Mouse (Mus musculus) midbrain, embryonic 13.5 days (tissue): ENCODE data around the gene Col16a1. TPM values are rescaled to one million over a fixed set of nuclear protein-coding genes. Genes with fewer than 3 reads are reported as not detected.

Source experiments
- ATAC-seq: fragments of 200-750 bp; cut with Nextera tagmentation; 2 replicates; pipeline ENCODE4 v1.8.0; 2017; ENCODE audit warnings: mild to moderate bottlenecking, moderate TSS enrichment, moderate library complexity
- H3K27ac ChIP-seq: fragments of 300-500 bp; sonication (generic); 2 replicates; pipeline ENCODE4 v1.5.1; 2015; ENCODE audit warnings: inconsistent platforms, mild to moderate bottlenecking, moderate library complexity
- H3K27me3 ChIP-seq: fragments of 300-500 bp; sonication (generic); 2 replicates; pipeline ENCODE4 v1.6.1; 2015; ENCODE audit warnings: mild to moderate bottlenecking, inconsistent platforms
- H3K36me3 ChIP-seq: fragments of 300-500 bp; sonication (generic); 2 replicates; pipeline ENCODE4 v1.6.1; 2015; ENCODE audit warnings: mild to moderate bottlenecking, inconsistent platforms
- H3K4me1 ChIP-seq: fragments of 300-500 bp; sonication (generic); replicated peaks from 2 replicates; pipeline ENCODE4 v1.6.1; 2015; ENCODE audit warnings: inconsistent platforms
- H3K4me2 ChIP-seq: fragments of 300-500 bp; sonication (generic); replicated peaks from 2 replicates; pipeline ENCODE4 v1.6.1; 2015; ENCODE audit warnings: moderate library complexity, mild to moderate bottlenecking, inconsistent platforms
- H3K4me3 ChIP-seq: fragments of 300-500 bp; sonication (generic); replicated peaks from 2 replicates; pipeline ENCODE4 v1.5.1; 2015; ENCODE audit warnings: mild to moderate bottlenecking, inconsistent platforms
- H3K9ac ChIP-seq: fragments of 300-500 bp; sonication (generic); replicated peaks from 2 replicates; pipeline ENCODE4 v1.6.1; 2015; ENCODE audit warnings: mild to moderate bottlenecking, inconsistent platforms
- H3K9me3 ChIP-seq: fragments of 300-500 bp; sonication (generic); 2 replicates; pipeline ENCODE4 v1.6.1; 2016; ENCODE audit warnings: mild to moderate bottlenecking, inconsistent platforms
- WGBS: fragments of 180-500 bp; shearing (Covaris S2); methylation state at CpG from one replicate; pipeline ENCODE4 v1.1.7; 2015; 5-methylcytosine and 5-hydroxymethylcytosine counted together
- polyA plus RNA-seq: library from polyadenylated mRNA; unstranded; fragments of >200 nt; fragmentation: Nextera tagmentation; extraction: Ambion mirVana; gene quantifications from 2 replicates; pipeline ENCODE4 v1.2.1, GENCODE M21; 2015

Gene Col16a1
- polyA plus RNA-seq, 1 experiment from 2014 or later, result 3.4 TPM

GRCm38 (mm10) chr4:130017036-130017674, 30.5 kb upstream of the Col16a1 start:
- 81% methylated on average over 18 of the region's 18 CpGs for WGBS
- no peak for ATAC-seq
- Histone ChIP-seq H3K36me3 (peaks cover 34% of the 10 kb centered on the region), H3K27me3 (no peaks in the 10 kb centered on the region; the same call in 1 of the 2 replicates), H3K4me3 (no peak overlapping the region), H3K9ac (no peak overlapping the region), H3K9me3 (no peaks in the 10 kb centered on the region), H3K27ac (no peak overlapping the region), H3K4me2 (no peak overlapping the region), H3K4me1 (peaks cover 19% of the 10 kb centered on the region)

GRCm38 (mm10) chr4:130022952-130023351, 24.7 kb upstream of the Col16a1 start:
- H3K4me3 ChIP-seq, result no peak overlapping the region
- no peak overlapping the region for H3K9ac ChIP-seq
- H3K27ac ChIP-seq, result no peak overlapping the region
- no peaks in the 10 kb centered on the region for H3K9me3 ChIP-seq
- H3K4me1 ChIP-seq, result peaks cover 15% of the 10 kb centered on the region
- WGBS, result 94% methylated on average over 8 of the region's 8 CpGs
- H3K27me3 ChIP-seq, result no peaks in the 10 kb centered on the region
- H3K36me3 ChIP-seq, result peaks cover 12% of the 10 kb centered on the region
- H3K4me2 ChIP-seq, result no peak overlapping the region
- no peak for ATAC-seq

- no peaks in the 10 kb centered on the region for H3K9me3 ChIP-seq
- no peak overlapping the region for H3K9ac ChIP-seq
- H3K27me3 ChIP-seq, result no peaks in the 10 kb centered on the region
- peaks cover 9% of the 10 kb centered on the region for H3K36me3 ChIP-seq
- peaks cover 20% of the 10 kb centered on the region for H3K4me1 ChIP-seq
- no peak overlapping the region for H3K4me2 ChIP-seq
- no peak for ATAC-seq
- WGBS, result 82% methylated on average over 10 of the region's 10 CpGs
- H3K4me3 ChIP-seq, result no peak overlapping the region
- no peak overlapping the region for H3K27ac ChIP-seq
Measured at GRCm38 (mm10) chr4:130023511-130024231, 24.0 kb upstream of the Col16a1 start.

GRCm38 (mm10) chr4:130025544-130025943, 22.1 kb upstream of the Col16a1 start:
- Histone ChIP-seq H3K36me3 (no peaks in the 10 kb centered on the region; the same call in 1 of the 2 replicates), H3K27ac (no peak overlapping the region), H3K27me3 (no peaks in the 10 kb centered on the region; the same call in 1 of the 2 replicates), H3K9me3 (no peaks in the 10 kb centered on the region), H3K4me2 (no peak overlapping the region), H3K4me1 (peaks cover 20% of the 10 kb centered on the region), H3K9ac (no peak overlapping the region), H3K4me3 (no peak overlapping the region)
- no peak for ATAC-seq
- 53% methylated on average over 8 of the region's 8 CpGs for WGBS

GRCm38 (mm10) chr4:130031146-130031545, 16.5 kb upstream of the Col16a1 start:
- no peak overlapping the region for H3K4me3 ChIP-seq
- no peaks in the 10 kb centered on the region for H3K36me3 ChIP-seq
- H3K4me1 ChIP-seq, result peaks cover 41% of the 10 kb centered on the region
- H3K9ac ChIP-seq, result no peak overlapping the region
- peaks cover 5% of the 10 kb centered on the region; the same call in 1 of the 2 replicates for H3K27me3 ChIP-seq
- WGBS, result 80% methylated on average over 2 of the region's 2 CpGs
- H3K27ac ChIP-seq, result no peak overlapping the region
- H3K4me2 ChIP-seq, result no peak overlapping the region
- no peaks in the 10 kb centered on the region for H3K9me3 ChIP-seq
- no peak for ATAC-seq

- H3K4me3 ChIP-seq, result no peak overlapping the region
- H3K9ac ChIP-seq, result 0 out of 2 replicates have a peak overlapping the region, but pooled peaks have one; percentile 19
- H3K4me1 ChIP-seq, result peaks cover 40% of the 10 kb centered on the region
- 41% methylated on average over 7 of the region's 7 CpGs for WGBS
- peaks cover 17% of the 10 kb centered on the region for H3K27me3 ChIP-seq
- H3K36me3 ChIP-seq, result no peaks in the 10 kb centered on the region
- H3K9me3 ChIP-seq, result no peaks in the 10 kb centered on the region
- no peak overlapping the region for H3K4me2 ChIP-seq
- ATAC-seq, result peak; percentile 83
- H3K27ac ChIP-seq, result peak overlapping the region; percentile 79
Measured at GRCm38 (mm10) chr4:130033496-130033895, 14.1 kb upstream of the Col16a1 start.

GRCm38 (mm10) chr4:130036112-130036511, 11.5 kb upstream of the Col16a1 start:
- no peak overlapping the region for H3K27ac ChIP-seq
- H3K4me3 ChIP-seq, result no peak overlapping the region
- no peak overlapping the region for H3K9ac ChIP-seq
- H3K27me3 ChIP-seq, result peaks cover 17% of the 10 kb centered on the region
- H3K9me3 ChIP-seq, result no peaks in the 10 kb centered on the region
- H3K36me3 ChIP-seq, result no peaks in the 10 kb centered on the region
- peaks cover 40% of the 10 kb centered on the region for H3K4me1 ChIP-seq
- 5% methylated on average over 8 of the region's 8 CpGs for WGBS
- H3K4me2 ChIP-seq, result no peak overlapping the region
- ATAC-seq, result peak; percentile 59

- peak; percentile 15 for ATAC-seq
- Histone ChIP-seq H3K27me3 (peaks cover 17% of the 10 kb centered on the region), H3K27ac (no peak overlapping the region), H3K9me3 (no peaks in the 10 kb centered on the region), H3K4me2 (no peak overlapping the region), H3K9ac (no peak overlapping the region; the same call in 1 of the 2 replicates), H3K36me3 (no peaks in the 10 kb centered on the region), H3K4me3 (no peak overlapping the region), H3K4me1 (peaks cover 40% of the 10 kb centered on the region)
- 17% methylated on average over 23 of the region's 23 CpGs for WGBS
Measured at GRCm38 (mm10) chr4:130036573-130037401, 10.9 kb upstream of the Col16a1 start.

- Histone ChIP-seq H3K4me2 (no peak overlapping the region), H3K9me3 (no peaks in the 10 kb centered on the region), H3K4me1 (peaks cover 33% of the 10 kb centered on the region), H3K27me3 (peaks cover 17% of the 10 kb centered on the region), H3K27ac (no peak overlapping the region), H3K36me3 (no peaks in the 10 kb centered on the region), H3K9ac (0 out of 2 replicates have a peak overlapping the region, but pooled peaks have one; percentile 10), H3K4me3 (no peak overlapping the region)
- no peak for ATAC-seq
- 61% methylated on average over 5 of the region's 5 CpGs for WGBS
Measured at GRCm38 (mm10) chr4:130039351-130039750, 8.3 kb upstream of the Col16a1 start.

GRCm38 (mm10) chr4:130041076-130041475, 6.6 kb upstream of the Col16a1 start:
- Histone ChIP-seq H3K27ac (no peak overlapping the region), H3K4me3 (no peak overlapping the region), H3K4me1 (peaks cover 25% of the 10 kb centered on the region), H3K36me3 (no peaks in the 10 kb centered on the region), H3K27me3 (peaks cover 20% of the 10 kb centered on the region), H3K4me2 (no peak overlapping the region), H3K9ac (no peak overlapping the region), H3K9me3 (no peaks in the 10 kb centered on the region)
- ATAC-seq, result no peak
- WGBS, result 90% methylated on average over 11 of the region's 11 CpGs

GRCm38 (mm10) chr4:130044211-130044610, 3.4 kb upstream of the Col16a1 start:
- Histone ChIP-seq H3K36me3 (no peaks in the 10 kb centered on the region), H3K4me3 (no peak overlapping the region), H3K27ac (no peak overlapping the region), H3K9ac (no peak overlapping the region), H3K9me3 (no peaks in the 10 kb centered on the region), H3K27me3 (peaks cover 11% of the 10 kb centered on the region; the same call in 1 of the 2 replicates), H3K4me1 (peaks cover 23% of the 10 kb centered on the region), H3K4me2 (no peak overlapping the region)
- WGBS, result 77% methylated on average over 9 of the region's 9 CpGs
- no peak for ATAC-seq
